Mouse (Mus musculus) small intestine, adult 2 months (tissue): ENCODE data around the gene Selenom. TPM values are rescaled to one million over a fixed set of nuclear protein-coding genes. Genes with fewer than 3 reads are reported as not detected.
A peak's percentile ranks its signal among the peaks of the same experiment; 100 is the strongest.

Source experiments
- H3K27ac ChIP-seq: fragments of 200-500 bp; 2 replicates; pipeline ENCODE4 v1.5.1; 2012; ENCODE audit warnings: low read depth, low read length, control low read depth, inconsistent platforms; ENCODE audit not compliant: insufficient read depth
- H3K27me3 ChIP-seq: fragments of 200-500 bp; 2 replicates; pipeline ENCODE4 v1.6.1; 2012; ENCODE audit warnings: mild to moderate bottlenecking, moderate library complexity, low read length, inconsistent platforms; ENCODE audit not compliant: control insufficient read depth, insufficient read depth
- H3K36me3 ChIP-seq: fragments of 200-500 bp; 2 replicates; pipeline ENCODE4 v1.6.1; 2012; ENCODE audit warnings: mild to moderate bottlenecking, low read length, control low read depth, inconsistent platforms; ENCODE audit not compliant: control insufficient read depth, insufficient read depth
- H3K4me1 ChIP-seq: fragments of 200-500 bp; 2 replicates; pipeline ENCODE4 v1.6.1; 2012; ENCODE audit warnings: low read length, inconsistent platforms, mixed read lengths; ENCODE audit not compliant: control insufficient read depth, insufficient read depth, insufficient read length
- H3K4me3 ChIP-seq: fragments of 200-500 bp; 2 replicates; pipeline ENCODE4 v1.5.1; 2012; ENCODE audit warnings: low read depth, mild to moderate bottlenecking, control low read depth, inconsistent platforms, low read length, moderate library complexity
- CTCF ChIP-seq: fragments of 200-500 bp; IDR thresholded peaks from 2 replicates; pipeline ENCODE4 v1.5.1; 2012; ENCODE audit warnings: low read depth, mild to moderate bottlenecking, control low read depth, inconsistent platforms, low read length, moderate library complexity, mixed read lengths; ENCODE audit not compliant: insufficient replicate concordance, insufficient read length; ENCODE audit errors: extremely low read depth
- POLR2A ChIP-seq: fragments of 200-500 bp; IDR thresholded peaks from 2 replicates; pipeline ENCODE4 v1.6.1; 2012; ENCODE audit warnings: low read depth, mild to moderate bottlenecking, control low read depth, inconsistent platforms, low read length, moderate library complexity
- WGBS: fragments of 180-500 bp; shearing (Covaris S2); methylation state at CpG from one replicate; pipeline ENCODE4 v1.1.7; 2018; 5-methylcytosine and 5-hydroxymethylcytosine counted together
- polyA plus RNA-seq: library from polyadenylated mRNA; depleted of rRNA; stranded (reverse); fragments of >200 nt; gene quantifications from 2 replicates; pipeline ENCODE4 v1.2.3, GENCODE M21; 2012

Gene Selenom
- polyA plus RNA-seq, 1 experiment = 174 TPM

GRCm38 (mm10) chr11:3525560-3525959 lies 11.1 kb downstream of the Selenom start:
- WGBS = 87% methylated on average over 4 of the region's 4 CpGs
- no peak overlapping the region for H3K4me3 ChIP-seq
- no peaks in the 10 kb centered on the region for H3K27me3 ChIP-seq
- no peaks in the 10 kb centered on the region for H3K4me1 ChIP-seq
- peaks cover 71% of the 10 kb centered on the region for H3K36me3 ChIP-seq
- no peak overlapping the region for H3K27ac ChIP-seq
- TF ChIP-seq CTCF (no peak), POLR2A (no peak)

- no peaks in the 10 kb centered on the region for H3K4me1 ChIP-seq
- 84% methylated on average over 9 of the region's 9 CpGs for WGBS
- no peak overlapping the region for H3K27ac ChIP-seq
- TF ChIP-seq CTCF (no peak), POLR2A (no peak)
- H3K27me3 ChIP-seq = no peaks in the 10 kb centered on the region
- H3K4me3 ChIP-seq = peak overlapping the region; percentile 8; the same call in 1 of the 2 replicates
- H3K36me3 ChIP-seq = peaks cover 77% of the 10 kb centered on the region
Observed at GRCm38 (mm10) chr11:3526207-3526606, 11.7 kb downstream of the Selenom start.

- Histone ChIP-seq H3K27ac (no peak overlapping the region), H3K36me3 (peaks cover 78% of the 10 kb centered on the region), H3K4me1 (no peaks in the 10 kb centered on the region), H3K4me3 (peak overlapping the region; percentile 28), H3K27me3 (no peaks in the 10 kb centered on the region)
- WGBS = 93% methylated on average over 24 of the region's 24 CpGs
- TF ChIP-seq CTCF = no peak
- TF ChIP-seq POLR2A = no peak
Observed at GRCm38 (mm10) chr11:3526979-3527738, 12.7 kb downstream of the Selenom start.

- no peaks in the 10 kb centered on the region for H3K27me3 ChIP-seq
- TF ChIP-seq CTCF = no peak
- TF ChIP-seq POLR2A = no peak
- WGBS = 92% methylated on average over 8 of the region's 8 CpGs
- H3K27ac ChIP-seq = no peak overlapping the region
- H3K4me3 ChIP-seq = peak overlapping the region; percentile 28
- peaks cover 78% of the 10 kb centered on the region for H3K36me3 ChIP-seq
- no peaks in the 10 kb centered on the region for H3K4me1 ChIP-seq
Observed at GRCm38 (mm10) chr11:3527766-3528165, 13.3 kb downstream of the Selenom start.

GRCm38 (mm10) chr11:3528208-3528607 lies 13.7 kb downstream of the Selenom start:
- peaks cover 75% of the 10 kb centered on the region for H3K36me3 ChIP-seq
- 95% methylated on average over 6 of the region's 6 CpGs for WGBS

GRCm38 (mm10) chr11:3529476-3530252 lies 15.2 kb downstream of the Selenom start:
- Histone ChIP-seq H3K4me1 (no peaks in the 10 kb centered on the region), H3K27ac (peak overlapping the region; percentile 36), H3K27me3 (no peaks in the 10 kb centered on the region), H3K36me3 (peaks cover 69% of the 10 kb centered on the region), H3K4me3 (peak overlapping the region; percentile 37)
- WGBS = 75% methylated on average over 20 of the region's 20 CpGs
- TF ChIP-seq CTCF = no peak
- no peak for TF ChIP-seq POLR2A

More at GRCm38 (mm10) chr11:3528208-3528607, 13.7 kb downstream of the Selenom start:
- peak overlapping the region; percentile 14 for H3K4me3 ChIP-seq
- TF ChIP-seq CTCF (no peak), POLR2A (no peak)
- no peaks in the 10 kb centered on the region for H3K27me3 ChIP-seq
- H3K27ac ChIP-seq = 0 out of 2 replicates have a peak overlapping the region, but pooled peaks have one; percentile 1
- H3K4me1 ChIP-seq = no peaks in the 10 kb centered on the region

- 83% methylated on average over 3 of the region's 3 CpGs for WGBS
- TF ChIP-seq CTCF (no peak), POLR2A (no peak)
- Histone ChIP-seq H3K4me1 (peaks cover 4% of the 10 kb centered on the region; the same call in 1 of the 2 replicates), H3K36me3 (peaks cover 59% of the 10 kb centered on the region), H3K27ac (0 out of 2 replicates have a peak overlapping the region, but pooled peaks have one; percentile 28), H3K27me3 (no peaks in the 10 kb centered on the region), H3K4me3 (peak overlapping the region; percentile 19; the same call in 1 of the 2 replicates)
Observed at GRCm38 (mm10) chr11:3530731-3531130, 16.2 kb downstream of the Selenom start.
